Comparison of ENCODE assay signal across 13 mouse cellular contexts in genomic region chr15:56865035-56865804, GRCm38 (mm10).
DNase-seq lines count a peak whose midpoint lies in the region; ATAC-seq and TF ChIP-seq lines count a peak whose summit lies in the region.
"Had no signal": no experiment of that assay in that cellular context is flagged by ENCODE, and none has a peak within 500 bp of the region (broad histone marks: within the 10 kb centered on the region; RNA-seq: fewer than 3 reads in every experiment).

No protein-coding gene starts in this region.

- H3K27ac ChIP-seq in midbrain, embryonic 10.5 days (replicated peaks): no peak overlapping the region
- H3K27ac ChIP-seq in midbrain, postnatal 0 days (ENCODE audit: low read depth, low read length): no peak overlapping the region
- no peak overlapping the region for H3K27ac ChIP-seq in forebrain, embryonic 13.5 days
- H3K27ac ChIP-seq in hindbrain, postnatal 0 days: no peak overlapping the region
- H3K27ac ChIP-seq: limb, embryonic 15.5 days had no signal

- no peak for TF ChIP-seq CTCF in midbrain, postnatal 0 days (IDR thresholded peaks at IDR 0.05)
- no peak for TF ChIP-seq CTCF in hindbrain, postnatal 0 days (IDR thresholded peaks at IDR 0.05; ENCODE audit: low read depth)

- H3K9ac ChIP-seq in midbrain, postnatal 0 days (replicated peaks; ENCODE audit: low read length, poor library complexity, severe bottlenecking): no peak overlapping the region
- no peak overlapping the region for H3K9ac ChIP-seq in forebrain, embryonic 13.5 days
- H3K9ac ChIP-seq in hindbrain, postnatal 0 days (replicated peaks; ENCODE audit: low read length): no peak overlapping the region
- H3K9ac ChIP-seq: limb, embryonic 15.5 days had no signal

- intact Hi-C loops in heart, postnatal 10 days (cut with DNase I): no loop called here

- H3K36me3 ChIP-seq in midbrain, embryonic 10.5 days: no peaks in the 10 kb centered on the region
- H3K36me3 ChIP-seq in midbrain, postnatal 0 days (ENCODE audit: insufficient read depth, low read length): no peaks in the 10 kb centered on the region
- no peaks in the 10 kb centered on the region for H3K36me3 ChIP-seq in forebrain, embryonic 13.5 days (ENCODE audit: poor library complexity, severe bottlenecking)
- no peaks in the 10 kb centered on the region for H3K36me3 ChIP-seq in hindbrain, postnatal 0 days (ENCODE audit: insufficient read depth, low read length)
- H3K36me3 ChIP-seq: limb, embryonic 15.5 days had no signal

- ATAC-seq in midbrain, postnatal 0 days (ENCODE audit: low FRiP score): no peak
- peak; percentile 53; the same call in 1 of the 2 replicates for ATAC-seq in forebrain, embryonic 13.5 days
- no peak for ATAC-seq in hindbrain, postnatal 0 days

- peaks cover 20% of the 10 kb centered on the region for H3K4me1 ChIP-seq in midbrain, embryonic 10.5 days
- H3K4me1 ChIP-seq in midbrain, postnatal 0 days (ENCODE audit: insufficient read depth, low read length): peaks cover 3% of the 10 kb centered on the region; the same call in 1 of the 2 replicates
- peaks cover 13% of the 10 kb centered on the region for H3K4me1 ChIP-seq in forebrain, embryonic 13.5 days
- no peaks in the 10 kb centered on the region for H3K4me1 ChIP-seq in hindbrain, postnatal 0 days (ENCODE audit: insufficient read depth, low read length)
- H3K4me1 ChIP-seq: limb, embryonic 15.5 days had no signal

- peak; percentile 33 for DNase-seq in midbrain, embryonic 10.5 days (ENCODE audit: low spot score)
- no peak for DNase-seq in midbrain, postnatal 0 days (ENCODE audit: low spot score)
- DNase-seq in hindbrain, postnatal 0 days (ENCODE audit: low spot score): peak; percentile 11
- peak; percentile 1 for DNase-seq in yolk sac, embryonic 10.5 days (ENCODE audit: low spot score)
- no peak for DNase-seq in heart, postnatal 10 days
- DNase-seq in spleen, postnatal 36 days (ENCODE audit: low spot score in 2 of 2): no peak
- DNase-seq in layer of hippocampus, postnatal 10 days (ENCODE audit: low spot score in 2 of 2): no peak
- DNase-seq: heart, postnatal 14 days; kidney, adult 9 months; lung, postnatal 10 days; thymus, postnatal 14 days had no signal

- no peak overlapping the region for H3K4me3 ChIP-seq in midbrain, embryonic 10.5 days
- no peak overlapping the region for H3K4me3 ChIP-seq in midbrain, postnatal 0 days (ENCODE audit: low read depth, low read length)
- no peak overlapping the region for H3K4me3 ChIP-seq in forebrain, embryonic 13.5 days
- no peak overlapping the region for H3K4me3 ChIP-seq in hindbrain, postnatal 0 days (ENCODE audit: low read length)
- H3K4me3 ChIP-seq: limb, embryonic 15.5 days had no signal

- peaks cover 46% of the 10 kb centered on the region for H3K27me3 ChIP-seq in midbrain, embryonic 10.5 days (ENCODE audit: low read depth, poor library complexity, severe bottlenecking)
- H3K27me3 ChIP-seq in midbrain, postnatal 0 days (ENCODE audit: insufficient read depth, low read length): no peaks in the 10 kb centered on the region
- no peaks in the 10 kb centered on the region for H3K27me3 ChIP-seq in forebrain, embryonic 13.5 days
- no peaks in the 10 kb centered on the region for H3K27me3 ChIP-seq in hindbrain, postnatal 0 days (ENCODE audit: insufficient read depth, low read length)
- H3K27me3 ChIP-seq: limb, embryonic 15.5 days had no signal

- 7% methylated on average over 4 of the region's 4 CpGs for WGBS in midbrain, embryonic 10.5 days
- 14% methylated on average over 4 of the region's 4 CpGs for WGBS in midbrain, postnatal 0 days
- WGBS in forebrain, embryonic 13.5 days: 2% methylated on average over 4 of the region's 4 CpGs
- 14% methylated on average over 4 of the region's 4 CpGs for WGBS in hindbrain, postnatal 0 days

- no peaks in the 10 kb centered on the region for H3K9me3 ChIP-seq in midbrain, embryonic 10.5 days (replicated peaks)
- H3K9me3 ChIP-seq in midbrain, postnatal 0 days (ENCODE audit: low read length): no peaks in the 10 kb centered on the region
- no peaks in the 10 kb centered on the region for H3K9me3 ChIP-seq in forebrain, embryonic 13.5 days (replicated peaks)
- no peaks in the 10 kb centered on the region for H3K9me3 ChIP-seq in hindbrain, postnatal 0 days (ENCODE audit: low read length)
- H3K9me3 ChIP-seq: limb, embryonic 15.5 days had no signal

- no peak overlapping the region for H3K4me2 ChIP-seq in midbrain, postnatal 0 days (ENCODE audit: low read depth, low read length, poor library complexity, severe bottlenecking)
- H3K4me2 ChIP-seq in forebrain, embryonic 13.5 days: no peak overlapping the region
- no peak overlapping the region for H3K4me2 ChIP-seq in hindbrain, postnatal 0 days (ENCODE audit: low read depth, low read length)
- H3K4me2 ChIP-seq: limb, embryonic 15.5 days had no signal

Comparison
In these comparisons a context has a peak if more than half of its experiments do, and no peak if none do; other contexts are left out.
1. DNase-seq: peak in midbrain, embryonic 10.5 days (single experiment), hindbrain, postnatal 0 days (single experiment) and yolk sac, embryonic 10.5 days (single experiment); none in midbrain, postnatal 0 days (single experiment), heart, postnatal 10 days (0 of 2), spleen, postnatal 36 days (0 of 2) and layer of hippocampus, postnatal 10 days (0 of 2).